Mouse (Mus musculus): Measurements from ENCODE around the gene Pofut2. TPM values are rescaled to one million over a fixed set of nuclear protein-coding genes. Genes with fewer than 3 reads are reported as not detected.

The Pofut2 gene
- total RNA-seq, 1 experiment from 2014 or later: 31.5 TPM

DNA sequence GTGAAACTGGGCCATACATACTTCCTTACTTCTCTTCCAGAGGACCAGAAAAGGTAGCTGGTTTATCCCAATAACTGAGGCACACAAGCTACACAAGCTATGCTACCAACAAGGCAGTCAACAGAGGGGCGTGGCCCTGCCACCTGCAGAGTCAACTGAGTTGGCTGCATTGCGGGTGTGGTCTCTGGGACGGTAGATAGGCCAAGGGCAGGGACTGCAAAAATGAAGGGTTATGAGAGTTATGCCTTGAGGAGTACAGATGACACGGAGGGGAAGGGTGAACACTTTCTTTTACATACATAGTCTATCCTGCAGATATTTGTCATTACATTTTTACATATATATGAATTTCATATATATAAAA, 41.9 kb downstream of the Pofut2 start:
- ATAC-seq (ENCODE audit: extremely low read depth, insufficient number of reproducible peaks, low FRiP score, poor library complexity, severe bottlenecking): no peak

GRCm38 (mm10) chr10:77304362-77304761, 45.3 kb downstream of the Pofut2 start:
- ATAC-seq (ENCODE audit: extremely low read depth, insufficient number of reproducible peaks, low FRiP score, poor library complexity, severe bottlenecking): no peak

- ATAC-seq (ENCODE audit: extremely low read depth, insufficient number of reproducible peaks, low FRiP score, poor library complexity, severe bottlenecking): no peak
These were observed 46.0 kb downstream of the Pofut2 start for GRCm38 (mm10) chr10:77304840-77305533.

GRCm38 (mm10) chr10:77305766-77306165, 46.7 kb downstream of the Pofut2 start:
- no peak for ATAC-seq (ENCODE audit: extremely low read depth, insufficient number of reproducible peaks, low FRiP score, poor library complexity, severe bottlenecking)

GRCm38 (mm10) chr10:77308978-77309377, 50.0 kb downstream of the Pofut2 start:
- no peak for ATAC-seq (ENCODE audit: extremely low read depth, insufficient number of reproducible peaks, low FRiP score, poor library complexity, severe bottlenecking)

DNA sequence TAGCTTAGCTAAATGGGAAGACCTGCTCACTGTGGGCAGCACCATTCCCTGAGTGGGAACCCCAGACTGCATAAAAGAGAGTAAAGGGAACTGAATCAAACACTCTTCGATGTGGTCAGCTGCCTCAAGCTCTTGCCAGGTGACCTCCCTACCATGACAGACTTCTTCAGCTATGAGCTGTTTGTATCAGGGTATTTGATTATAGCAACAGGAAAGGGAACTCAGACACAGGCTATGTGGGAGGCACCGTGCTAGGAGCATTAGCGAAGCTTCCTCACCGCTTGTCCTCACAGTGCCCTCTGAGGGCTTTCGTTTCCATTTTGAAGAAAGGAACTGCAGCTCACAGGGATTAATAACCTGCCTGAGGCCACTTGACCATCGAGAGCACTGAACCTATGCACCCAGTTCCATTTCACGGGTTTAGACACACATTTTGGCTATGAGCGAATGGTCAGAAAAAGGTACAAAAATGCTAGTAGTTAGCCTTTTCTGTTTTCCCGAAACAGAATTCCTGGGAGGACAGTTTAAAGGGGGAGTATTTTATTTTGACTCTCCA, 55.8 kb downstream of the Pofut2 start:
- no peak for ATAC-seq (ENCODE audit: extremely low read depth, insufficient number of reproducible peaks, low FRiP score, poor library complexity, severe bottlenecking)

GRCm38 (mm10) chr10:77315682-77316081, 56.7 kb downstream of the Pofut2 start:
- ATAC-seq (ENCODE audit: extremely low read depth, insufficient number of reproducible peaks, low FRiP score, poor library complexity, severe bottlenecking): no peak

Other genes with a start within 250 kb of the Pofut2 start
- 2.2 and 3.6 TPM in 2 replicates for gene Slc19a1, start 227.0 kb upstream of the Pofut2 start, total RNA-seq (2017)
- not detected in 2 replicates for gene Col18a1, start 92.7 kb upstream of the Pofut2 start, total RNA-seq (2017)
- gene Adarb1, start 159.1 kb downstream of the Pofut2 start, total RNA-seq (2017): 0.35 and 0.74 TPM in 2 replicates

All from neutrophil, adult 5-6 weeks (primary cell).